Mouse (Mus musculus): ENCODE data around the gene Derl3.
"Not testable (repeated sequence)": the region's sequence is repeated elsewhere in the genome, so short reads cannot be mapped to it uniquely, and the experiment has no call there.

DNA sequence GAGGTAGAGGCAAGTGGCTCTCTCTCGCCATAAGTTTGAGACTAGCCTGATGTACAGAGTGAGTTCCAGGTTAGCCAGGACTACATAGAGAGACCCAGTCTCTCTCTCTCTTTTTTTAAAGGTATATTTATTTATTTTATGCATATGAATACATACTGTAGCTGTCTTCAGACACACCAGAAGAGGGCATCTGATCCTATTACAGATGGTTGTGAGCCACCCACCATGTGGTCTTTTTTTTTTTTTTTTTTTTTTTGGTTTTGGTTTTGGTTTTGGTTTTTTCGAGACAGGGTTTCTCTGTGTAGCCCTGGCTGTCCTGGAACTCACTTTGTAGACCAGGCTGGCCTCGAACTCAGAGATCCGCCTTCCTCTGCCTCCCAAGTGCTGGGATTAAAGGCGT is 5.7 kb upstream of the Derl3 start:
- not testable (repeated sequence) for TF ChIP-seq GATA1 (IDR thresholded peaks at IDR 0.05; ENCODE audit: borderline replicate concordance, low read length); FLI1 (IDR thresholded peaks at IDR 0.05; ENCODE audit: low read length)

Data from megakaryocyte, embryonic 14.5 days (primary cell).